Mouse (Mus musculus): ENCODE data around the gene Pirt.

The Pirt gene

DNA sequence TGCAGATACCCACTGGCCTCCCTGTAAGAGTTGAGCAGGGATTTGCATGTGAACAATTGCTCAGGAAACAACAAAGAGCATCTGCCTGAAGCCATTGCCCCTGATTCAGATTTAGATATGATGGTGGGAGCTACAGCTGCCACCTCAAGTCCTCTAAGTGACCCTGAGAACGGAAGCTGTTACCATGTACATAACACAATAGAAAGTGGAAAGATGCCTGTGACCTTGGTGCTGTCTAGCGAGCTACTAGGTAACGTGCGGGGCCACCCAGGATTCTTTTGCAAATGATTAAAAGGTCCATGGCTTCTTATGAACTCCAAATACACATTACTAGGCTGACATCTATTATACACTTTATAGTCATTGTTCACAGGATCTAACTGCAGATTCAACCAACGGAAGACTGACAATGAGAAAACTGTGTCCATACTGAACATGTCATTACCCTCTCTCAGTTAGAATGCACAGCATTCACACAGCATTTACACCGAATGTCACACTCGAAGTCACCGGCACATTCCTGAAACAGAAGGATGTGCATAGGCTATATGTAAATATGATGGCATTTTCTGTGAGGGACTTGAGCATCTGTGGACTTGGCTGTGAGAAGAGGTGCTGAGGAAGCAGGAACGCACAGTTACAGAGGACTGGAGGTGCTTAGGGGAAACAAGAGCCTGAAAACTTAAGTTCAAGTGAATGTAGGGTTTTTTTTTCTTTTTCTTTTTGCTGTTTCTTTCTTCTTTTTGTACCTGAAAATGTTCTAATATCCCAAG lies 21.2 kb downstream of the Pirt start:
- ChIA-PET POLR2A (interaction anchor here in 3 of 4 experiments (0.5 to 6.8 kb wide), 21 partner anchors 9 to 91 kb away, joined by 3 to 66 read pairs (median 4); partner anchors contain the start of gene Pirt (in 1 of the 3)), CTCF (interaction anchor here in 3 of 4 experiments (0.8 to 1.0 kb wide), 4 partner anchors 13 to 88 kb away, joined by 3 to 4 read pairs (median 3); no protein-coding TSS in a partner anchor)

- CTCF ChIA-PET = interaction anchor here in 2 of 4 experiments (0.6 to 1.0 kb wide), 2 partner anchors 29 to 48 kb away, joined by 3 read pairs; no protein-coding TSS in a partner anchor
- POLR2A ChIA-PET = interaction anchor here in 3 of 4 experiments (0.6 to 6.8 kb wide), 8 partner anchors 12 to 87 kb away, joined by 3 to 66 read pairs (median 4); partner anchors contain the start of gene Pirt (in 1 of the 3)
These were observed 22.8 kb downstream of the Pirt start for GRCm38 (mm10) chr11:66934428-66935173.

GRCm38 (mm10) chr11:66942011-66942410 lies 30.2 kb downstream of the Pirt start:
- ChIA-PET CTCF (interaction anchor here in 1 of 4 experiments (0.6 kb wide), 1 partner anchor 171 kb away, joined by 3 read pairs; no protein-coding TSS in a partner anchor), POLR2A (interaction anchor here in 2 of 4 experiments (1.0 to 1.5 kb wide), 4 partner anchors 10 to 65 kb away, joined by 3 to 5 read pairs (median 3); partner anchors contain the start of gene Pirt (in 1 of the 2))

DNA sequence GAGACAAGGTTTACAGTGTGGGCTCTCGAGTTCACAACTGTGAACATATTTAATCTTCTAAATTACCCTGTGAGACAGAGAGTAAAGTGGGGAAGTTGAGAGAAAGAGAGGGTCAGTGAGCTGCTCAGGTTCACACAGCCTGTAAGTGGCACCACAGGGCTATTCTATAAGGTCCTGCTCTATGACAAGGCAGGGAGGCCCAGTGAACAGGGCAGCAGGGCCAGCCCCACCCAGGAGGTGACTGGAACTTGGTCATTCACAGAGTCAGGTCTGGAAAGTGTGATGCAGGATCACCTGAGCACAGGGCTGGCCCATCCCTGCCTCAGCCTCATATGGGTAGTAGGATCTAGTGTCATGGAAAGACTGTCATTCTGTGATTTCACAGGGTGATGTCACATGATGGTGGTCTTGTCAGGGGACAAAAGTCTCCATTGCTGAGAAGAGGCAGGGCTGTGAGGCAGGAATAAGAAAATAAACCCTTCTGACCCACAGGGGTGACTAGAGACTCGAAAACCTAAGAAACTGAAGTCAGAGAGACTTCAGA lies 33.5 kb downstream of the Pirt start:
- CTCF ChIA-PET = no interaction called here
- POLR2A ChIA-PET = interaction anchor here in 1 of 4 experiments (0.6 to 1.6 kb wide), 4 partner anchors 24 to 75 kb away, joined by 3 to 8 read pairs (median 3); no protein-coding TSS in a partner anchor

DNA sequence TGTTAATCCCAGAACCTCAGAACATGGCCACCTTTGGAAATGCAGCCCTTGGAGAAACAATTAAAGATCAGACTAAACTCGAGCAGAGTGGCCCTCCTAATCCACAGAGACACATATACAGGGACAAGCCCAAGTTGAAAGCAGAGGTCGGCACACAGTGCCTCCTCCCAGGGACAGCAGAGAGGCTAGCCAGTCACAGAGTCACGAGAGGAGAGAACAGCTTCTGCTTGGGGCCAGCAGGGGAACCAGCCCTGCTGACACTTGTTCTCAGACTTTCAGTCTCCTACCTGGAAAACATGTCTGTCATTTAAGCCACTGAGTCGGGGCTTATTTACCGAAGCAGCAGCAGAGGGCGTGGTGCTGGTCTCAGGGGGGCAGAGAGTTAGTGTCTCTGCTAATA lies 34.7 kb downstream of the Pirt start:
- POLR2A ChIA-PET = interaction anchor here in 1 of 4 experiments (0.7 kb wide), 1 partner anchor 10 kb away, joined by 3 read pairs; no protein-coding TSS in a partner anchor

GRCm38 (mm10) chr11:66946922-66947321 lies 35.1 kb downstream of the Pirt start:
- CTCF ChIA-PET = no interaction called here

More for the DNA sequence above, 34.7 kb downstream of the Pirt start:
- CTCF ChIA-PET = no interaction called here

DNA sequence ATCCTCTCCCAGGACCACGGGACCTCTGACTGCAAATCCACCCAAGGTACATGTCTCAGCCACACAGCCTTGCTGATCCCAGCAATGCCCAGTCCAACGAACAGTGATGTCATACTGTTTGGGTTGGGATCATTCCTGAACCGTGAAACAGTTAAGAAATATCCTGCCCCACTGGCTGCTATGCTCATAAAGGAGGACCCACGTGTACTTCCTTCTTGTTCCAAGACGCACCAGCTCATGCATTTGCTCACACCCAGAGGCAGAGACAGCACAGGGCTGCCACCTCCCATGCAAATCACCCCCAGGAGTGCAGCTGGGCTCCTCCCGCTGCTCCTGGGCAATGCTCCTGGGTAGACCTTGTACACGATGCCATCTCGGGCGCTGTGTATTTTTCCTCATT lies 44.5 kb downstream of the Pirt start, which contains the start of gene Tmem238l:
Tmem238l (plus strand) TSS at position 336 of the 400 bp plus-strand sequence.
- CTCF ChIA-PET = no interaction called here
- POLR2A ChIA-PET = interaction anchor here in 2 of 4 experiments (0.9 kb wide), 2 partner anchors 36 kb away, joined by 3 read pairs; no protein-coding TSS in a partner anchor

More at GRCm38 (mm10) chr11:66946922-66947321, 35.1 kb downstream of the Pirt start:
- POLR2A ChIA-PET = interaction anchor here in 1 of 4 experiments (0.7 kb wide), 1 partner anchor 10 kb away, joined by 3 read pairs; no protein-coding TSS in a partner anchor

- POLR2A ChIA-PET = interaction anchor here in 1 of 4 experiments (0.7 kb wide), 1 partner anchor 28 kb away, joined by 5 read pairs; no protein-coding TSS in a partner anchor
- CTCF ChIA-PET = no interaction called here
These were observed 49.0 kb downstream of the Pirt start for GRCm38 (mm10) chr11:66960797-66961196.

GRCm38 (mm10) chr11:66961447-66962176 lies 49.8 kb downstream of the Pirt start:
- CTCF ChIA-PET = interaction anchor here in 1 of 4 experiments (0.6 kb wide), 2 partner anchors 11 to 910 kb away, joined by 3 read pairs; no protein-coding TSS in a partner anchor
- POLR2A ChIA-PET = interaction anchor here in 1 of 4 experiments (0.6 to 0.8 kb wide), 2 partner anchors 27 to 33 kb away, joined by 5 to 6 read pairs; no protein-coding TSS in a partner anchor

GRCm38 (mm10) chr11:66963462-66963861 lies 51.7 kb downstream of the Pirt start:
- CTCF ChIA-PET = no interaction called here
- POLR2A ChIA-PET = no interaction called here

- ChIA-PET POLR2A (interaction anchor here in 2 of 4 experiments (0.7 to 6.0 kb wide), 17 partner anchors 16 to 61 kb away, joined by 3 to 37 read pairs (median 5); partner anchors contain the start of gene Pirt (in 1 of the 2)), CTCF (interaction anchor here (0.5 to 1.9 kb wide), 11 partner anchors 16 to 144 kb away, joined by 3 to 6 read pairs (median 4); partner anchors contain the start of gene Pirt (in 1 of the 4))
These were observed 54.8 kb downstream of the Pirt start for GRCm38 (mm10) chr11:66966500-66967116.

DNA sequence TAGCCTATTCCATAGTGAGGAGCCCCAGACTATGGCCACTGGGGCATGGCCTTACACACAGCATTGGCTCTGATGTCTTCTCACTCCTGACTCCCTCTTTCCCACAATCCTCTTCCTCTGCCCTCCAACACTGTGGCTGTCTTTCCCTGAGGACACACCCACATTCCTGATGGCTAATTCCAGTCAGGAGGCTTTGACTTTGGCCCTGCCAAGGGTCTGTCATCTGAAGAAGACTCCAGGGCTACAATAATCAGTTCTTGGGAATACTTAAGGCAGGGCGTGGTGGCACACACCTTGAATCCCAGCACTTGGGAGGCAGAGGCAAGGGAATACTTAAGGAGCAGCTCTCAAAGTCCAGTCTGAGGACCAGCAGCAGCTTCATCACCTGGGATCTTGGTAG lies 56.8 kb downstream of the Pirt start:
- ChIA-PET CTCF (interaction anchor here in 1 of 4 experiments (0.9 to 1.5 kb wide), 2 partner anchors 14 to 16 kb away, joined by 3 read pairs; no protein-coding TSS in a partner anchor), POLR2A (interaction anchor here in 2 of 4 experiments (0.9 to 6.0 kb wide), 7 partner anchors 15 to 55 kb away, joined by 3 to 37 read pairs (median 6); no protein-coding TSS in a partner anchor)

DNA sequence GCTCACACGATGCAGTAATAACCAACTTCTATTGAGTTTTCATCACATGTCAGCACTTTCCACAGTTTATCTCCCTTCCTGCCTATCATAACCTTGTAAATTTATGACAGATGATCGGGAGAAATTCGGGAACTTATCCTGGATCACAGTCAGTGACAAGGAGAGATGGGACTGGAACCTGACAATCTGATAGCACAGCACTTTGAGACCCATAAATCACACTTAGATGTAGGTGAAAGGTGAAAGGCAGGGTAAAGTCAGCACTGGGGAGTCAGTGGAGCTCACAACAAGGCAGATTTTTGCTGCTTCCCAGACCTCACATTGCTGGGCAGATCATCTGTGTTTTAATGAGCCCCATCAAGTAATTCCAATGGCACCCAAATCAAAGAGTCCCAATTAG lies 61.7 kb downstream of the Pirt start:
- POLR2A ChIA-PET = interaction anchor here in 2 of 4 experiments (0.8 to 0.9 kb wide), 2 partner anchors 11 to 65 kb away, joined by 3 read pairs; no protein-coding TSS in a partner anchor
- CTCF ChIA-PET = interaction anchor here in 1 of 4 experiments (0.5 kb wide), 1 partner anchor 399 kb away, joined by 3 read pairs; no protein-coding TSS in a partner anchor

DNA sequence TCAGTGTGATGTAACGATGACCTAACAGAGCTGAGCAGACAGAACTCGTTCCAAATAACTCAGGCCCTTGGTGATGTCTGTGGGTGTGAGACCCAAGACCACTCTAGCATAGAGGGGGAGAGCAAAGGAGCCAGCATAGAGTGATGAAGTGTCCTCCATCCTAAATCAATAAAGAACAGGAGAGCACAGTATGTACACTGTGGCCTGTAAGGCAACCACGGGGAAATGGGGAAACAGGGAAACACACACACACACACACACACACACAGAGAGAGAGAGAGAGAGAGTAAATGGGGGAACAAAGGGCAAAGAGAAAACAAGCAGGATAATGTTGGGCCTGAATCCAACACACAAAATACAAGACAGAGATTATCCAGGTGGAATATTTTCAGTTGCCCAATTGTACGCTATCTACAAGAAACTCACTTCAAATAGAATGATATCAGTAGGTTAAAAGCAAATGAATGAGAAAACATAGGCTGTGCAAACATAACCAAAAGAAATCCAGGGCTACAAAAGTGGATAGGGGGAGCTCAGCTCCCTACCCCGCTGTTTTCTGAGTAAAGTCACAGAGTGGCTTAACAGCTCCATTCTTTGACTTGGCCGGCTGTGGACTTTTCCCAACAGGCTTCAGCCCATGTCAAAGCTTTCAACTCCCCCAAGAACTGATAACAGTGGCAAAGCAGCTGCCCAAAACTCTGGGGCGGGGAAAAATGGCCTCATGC lies 64.0 kb downstream of the Pirt start:
- ChIA-PET POLR2A (interaction anchor here in 1 of 4 experiments (1.2 to 1.3 kb wide), 2 partner anchors 56 to 67 kb away, joined by 3 to 4 read pairs; no protein-coding TSS in a partner anchor), CTCF (interaction anchor here in 1 of 4 experiments (1.0 kb wide), 1 partner anchor 374 kb away, joined by 4 read pairs; no protein-coding TSS in a partner anchor)
